Mouse (Mus musculus) megakaryocyte, adult 5-6 weeks (primary cell): ENCODE data around the gene Ltbr. TPM values are rescaled to one million over a fixed set of nuclear protein-coding genes. Genes with fewer than 3 reads are reported as not detected.
A peak's percentile ranks its signal among the peaks of the same experiment; 100 is the strongest.

Experiments
- ATAC-seq: 2 replicates; pipeline ENCODE4 v1.8.0; 2016; ENCODE audit warnings: mild to moderate bottlenecking, inconsistent platforms; ENCODE audit not compliant: poor library complexity, severe bottlenecking
- total RNA-seq, 2 experiments: library from RNA; stranded (forward) in 1 of 2; stranded (reverse) in 1 of 2; fragments of 153-499, 151-499 nt in 1 of 2; fragments of 221-1000, 200-1000 nt in 1 of 2; gene quantifications; 2 replicates each; pipeline versions ENCODE4 v1.2.3 to v1.2.4; 2015 to 2017

The Ltbr gene
- total RNA-seq (2015) = 30.0 and 30.6 TPM in 2 replicates
- total RNA-seq (2017) = 57.1 and 59.9 TPM in 2 replicates

GRCm38 (mm10) chr6:125313546-125314230, at the start of gene Ltbr:
Gene Ltbr, minus strand, starts transcription at chr6:125313885.
- peak; percentile 98 for ATAC-seq

GRCm38 (mm10) chr6:125363021-125363420, 49.3 kb upstream of the Ltbr start:
- ATAC-seq = no peak

- no peak for ATAC-seq
These were observed 48.0 kb upstream of the Ltbr start for GRCm38 (mm10) chr6:125361467-125362291.

- ATAC-seq = no peak
These were observed 47.2 kb upstream of the Ltbr start for GRCm38 (mm10) chr6:125360846-125361245.

- peak; percentile 28 for ATAC-seq
These were observed 46.3 kb upstream of the Ltbr start for GRCm38 (mm10) chr6:125359999-125360398.

GRCm38 (mm10) chr6:125357334-125357733, 43.6 kb upstream of the Ltbr start:
- ATAC-seq = no peak

- ATAC-seq = no peak
These were observed 42.6 kb upstream of the Ltbr start for GRCm38 (mm10) chr6:125356264-125356663.

- ATAC-seq = no peak
These were observed 41.6 kb upstream of the Ltbr start for GRCm38 (mm10) chr6:125355197-125355741.

GRCm38 (mm10) chr6:125354352-125355151, 40.9 kb upstream of the Ltbr start:
- ATAC-seq = no peak

- no peak for ATAC-seq
These were observed 40.0 kb upstream of the Ltbr start for GRCm38 (mm10) chr6:125353655-125354054.

- no peak for ATAC-seq
These were observed 39.5 kb upstream of the Ltbr start for GRCm38 (mm10) chr6:125353221-125353620.

GRCm38 (mm10) chr6:125352811-125353210, 39.1 kb upstream of the Ltbr start:
- ATAC-seq = no peak

GRCm38 (mm10) chr6:125352046-125352384, 38.3 kb upstream of the Ltbr start:
- no peak for ATAC-seq

GRCm38 (mm10) chr6:125351368-125352045, 37.8 kb upstream of the Ltbr start:
- peak; percentile 55 for ATAC-seq

- ATAC-seq = no peak
These were observed 37.3 kb upstream of the Ltbr start for GRCm38 (mm10) chr6:125350995-125351324.

- ATAC-seq = peak; percentile 19
These were observed 36.7 kb upstream of the Ltbr start for GRCm38 (mm10) chr6:125350231-125350994.

- peak; percentile 55 for ATAC-seq
These were observed 36.0 kb upstream of the Ltbr start for GRCm38 (mm10) chr6:125349575-125350230.

- no peak for ATAC-seq
These were observed 35.3 kb upstream of the Ltbr start, which contains the start of gene Tnfrsf1a for GRCm38 (mm10) chr6:125348721-125349574. Gene Tnfrsf1a, plus strand, starts transcription at chr6:125349362.
